Mouse (Mus musculus) embryo, embryonic 10.5 days (tissue): ENCODE measurements around the gene Lrrc57.

Experiments used
- DNase-seq: peaks from one replicate; pipeline ENCODE4 v3.0.0-alpha.2; 2015; ENCODE audit warnings: low spot score

Gene Lrrc57

DNA sequence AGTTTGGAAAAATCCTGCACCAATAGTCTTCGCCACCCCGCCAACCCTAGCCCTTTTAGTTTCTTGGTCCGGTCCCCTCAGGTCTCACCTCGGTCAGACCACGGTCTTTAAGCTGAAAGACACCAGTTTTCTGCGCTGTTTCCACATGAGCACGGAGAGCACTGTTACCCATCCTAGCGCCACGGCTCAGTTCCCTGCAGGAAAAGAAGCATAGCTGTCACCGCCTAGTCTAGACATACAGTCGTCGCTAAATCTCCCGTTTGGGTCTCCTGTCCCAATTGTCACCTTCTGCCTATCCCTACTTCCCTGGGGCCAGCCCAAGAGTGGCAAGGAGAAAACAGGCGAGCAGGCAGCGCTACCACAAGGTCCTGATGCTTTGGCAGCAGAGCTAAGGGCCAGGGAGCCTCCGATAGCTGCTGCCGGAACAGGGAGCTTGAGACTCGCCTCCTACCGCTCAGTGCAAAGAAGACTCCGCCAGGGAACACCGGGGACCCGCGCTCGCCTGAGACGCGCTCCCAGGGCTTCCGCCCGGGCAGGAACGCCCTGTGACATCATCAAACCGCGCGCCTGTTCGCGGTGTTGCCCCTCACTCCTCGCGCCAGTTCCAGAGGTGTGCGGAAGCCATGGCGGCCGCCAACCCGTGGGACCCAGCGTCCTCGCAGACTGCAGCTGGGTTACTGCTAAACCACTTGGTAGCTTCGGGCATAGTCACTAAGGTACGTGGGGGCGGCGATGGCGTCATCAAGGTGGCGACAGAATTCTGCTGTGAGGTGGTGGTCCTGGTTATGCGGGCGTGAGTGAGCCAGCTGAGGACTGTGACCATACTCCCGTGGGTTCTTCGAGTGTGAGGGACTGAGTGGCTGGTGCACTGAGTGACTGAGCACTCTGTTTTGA is at the start of gene Lrrc57, which contains the start of gene Haus2:
Lrrc57 (minus strand) TSS at position 691 of the 894 bp plus-strand sequence.
Haus2 (plus strand) TSS at position 554 of the 894 bp plus-strand sequence.
- peak; percentile 93 for DNase-seq

DNA sequence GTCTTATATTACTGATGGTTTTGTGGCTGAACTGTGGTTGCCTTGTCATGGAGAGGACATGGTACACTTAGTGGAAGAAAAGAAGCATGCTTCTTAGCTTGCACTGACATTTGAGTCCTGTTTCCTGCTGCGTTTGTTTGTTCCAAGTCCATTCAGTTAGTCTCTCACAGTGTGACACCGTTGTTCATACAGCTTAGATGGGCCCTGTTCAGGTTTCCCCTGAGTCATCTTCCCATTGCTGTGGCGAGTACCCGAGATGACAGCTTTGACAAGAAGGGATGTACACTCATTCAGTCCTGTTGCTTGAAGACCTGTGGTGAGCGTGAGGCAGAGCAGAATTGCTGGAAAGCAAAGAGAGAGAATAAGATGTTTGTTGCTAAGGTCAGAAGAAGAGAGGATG is 49.2 kb upstream of the Lrrc57 start:
- DNase-seq, result no peak

DNA sequence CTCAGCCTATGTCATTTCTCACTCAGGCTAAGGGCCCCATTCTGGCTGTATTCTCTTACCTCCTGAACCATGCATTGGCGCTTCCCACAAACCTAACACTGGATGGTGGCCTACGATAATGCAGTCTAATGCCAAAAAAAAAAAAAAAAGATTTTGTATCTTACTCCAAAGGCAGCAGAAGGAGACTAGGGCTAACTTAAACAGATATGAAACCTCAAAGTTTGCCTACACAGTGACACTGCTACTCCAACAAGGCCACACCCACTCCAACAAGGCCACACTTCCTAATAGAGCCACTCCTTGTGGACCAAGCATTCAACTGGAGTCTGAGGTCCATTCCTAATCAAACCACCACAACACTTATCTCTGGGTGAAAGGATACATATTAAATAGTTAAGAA is 47.4 kb upstream of the Lrrc57 start:
- DNase-seq, result no peak

DNA sequence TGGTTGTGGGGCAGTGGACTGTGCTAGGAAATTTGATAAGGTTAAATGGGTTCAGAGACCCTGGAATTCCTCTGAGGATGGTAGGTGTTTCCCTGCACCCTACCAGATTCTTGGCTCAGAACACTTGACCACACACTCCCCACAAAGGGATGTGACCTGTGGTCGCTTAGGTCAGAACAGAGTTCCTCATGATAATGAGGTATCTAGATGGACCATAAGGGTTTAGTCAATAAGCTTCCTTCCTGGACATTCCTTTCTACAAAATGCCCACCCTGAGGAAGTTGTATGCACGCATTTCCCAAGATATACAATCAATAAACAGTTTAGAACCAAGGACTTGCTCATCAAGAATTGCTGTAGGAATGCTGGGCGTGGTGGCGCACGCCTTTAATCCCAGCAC is 46.6 kb upstream of the Lrrc57 start:
- DNase-seq, result no peak

DNA sequence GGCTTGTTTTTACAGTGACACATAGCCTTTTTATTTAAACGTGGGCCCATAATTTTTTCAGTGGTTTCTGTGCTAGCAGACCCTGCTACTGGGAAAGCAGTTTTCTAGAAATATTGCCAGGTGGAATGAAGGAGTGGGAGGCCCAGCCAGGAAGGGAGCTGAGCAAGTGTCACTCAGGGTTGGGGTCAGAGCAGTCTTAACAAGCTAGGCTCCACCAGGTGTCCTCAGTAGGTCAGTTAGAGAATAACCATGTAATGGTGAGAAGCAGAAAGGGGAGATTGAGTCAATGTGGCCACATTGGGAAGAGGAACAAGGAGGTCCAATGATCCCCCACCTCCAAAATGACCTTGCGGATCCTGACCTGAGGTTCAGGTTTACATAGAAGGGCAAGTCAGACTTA is 45.4 kb upstream of the Lrrc57 start:
- DNase-seq, result no peak

DNA sequence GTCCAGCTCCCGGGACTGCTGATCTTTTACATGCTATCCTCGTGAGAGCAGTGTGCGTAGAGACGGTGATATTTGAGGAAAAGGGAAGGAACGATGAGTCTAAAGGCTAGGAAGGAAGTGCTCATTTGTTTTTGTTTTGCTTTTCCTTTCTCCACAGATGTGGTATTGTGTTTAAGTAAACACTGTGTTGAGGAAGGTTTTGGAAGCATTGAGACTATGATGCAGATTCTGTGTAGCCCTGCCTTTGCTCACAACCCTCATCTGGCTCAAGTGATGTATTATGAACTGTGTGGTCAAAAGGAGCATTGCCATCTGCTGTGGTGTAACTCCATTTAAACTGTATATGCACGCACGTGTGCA is 43.6 kb upstream of the Lrrc57 start:
- no peak for DNase-seq

DNA sequence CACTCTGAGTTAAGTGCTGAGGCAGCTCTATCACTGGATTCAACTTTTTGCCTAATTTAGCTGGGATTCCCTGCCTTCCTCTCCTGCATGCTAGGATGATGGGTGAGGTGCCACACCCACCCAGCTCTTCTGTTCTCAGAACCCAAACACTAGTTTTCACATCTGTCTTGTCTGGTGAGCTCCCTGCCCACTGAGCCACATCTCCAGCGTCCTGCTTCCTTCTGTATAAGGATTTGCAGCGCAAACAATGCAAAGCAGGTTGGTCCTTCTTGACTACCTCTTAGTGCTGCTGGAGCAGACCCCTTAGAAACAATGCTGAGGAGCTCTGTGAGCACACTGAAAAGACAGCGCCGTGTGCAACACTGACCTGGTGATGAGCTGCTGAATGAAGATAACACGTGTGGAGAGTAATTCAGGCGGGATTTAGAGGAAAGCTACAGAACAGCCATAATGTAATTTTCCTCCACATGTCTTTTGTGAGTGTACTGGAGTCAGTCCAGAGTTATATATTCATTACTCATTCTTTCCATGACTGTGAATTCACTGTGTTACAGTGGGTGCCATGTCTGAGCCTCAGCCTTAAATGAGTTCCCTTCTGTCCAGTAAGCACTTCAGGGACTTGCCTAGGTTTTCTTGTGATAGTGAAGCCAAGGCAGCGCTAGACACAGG is 43.1 kb upstream of the Lrrc57 start:
- DNase-seq, result no peak

DNA sequence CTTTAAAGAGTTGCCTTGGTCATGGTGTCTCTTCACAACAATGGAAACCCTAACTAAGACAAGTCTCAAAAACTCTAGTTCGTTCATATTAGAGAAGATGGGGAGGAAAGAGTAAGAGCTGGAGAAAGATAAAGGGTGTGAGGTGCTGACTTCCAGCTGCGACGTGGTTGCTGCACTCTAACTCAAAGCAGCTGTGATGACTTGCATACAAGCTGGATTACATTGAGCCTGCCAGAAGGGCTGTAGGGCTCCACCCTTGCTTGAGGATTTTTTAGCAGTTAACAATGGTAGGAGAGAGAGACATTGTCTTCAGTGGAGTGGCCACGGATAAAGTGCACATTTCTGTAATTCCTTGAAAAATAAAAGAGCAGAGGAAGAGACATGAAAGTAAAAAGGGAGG is 37.5 kb upstream of the Lrrc57 start:
- DNase-seq, result no peak

DNA sequence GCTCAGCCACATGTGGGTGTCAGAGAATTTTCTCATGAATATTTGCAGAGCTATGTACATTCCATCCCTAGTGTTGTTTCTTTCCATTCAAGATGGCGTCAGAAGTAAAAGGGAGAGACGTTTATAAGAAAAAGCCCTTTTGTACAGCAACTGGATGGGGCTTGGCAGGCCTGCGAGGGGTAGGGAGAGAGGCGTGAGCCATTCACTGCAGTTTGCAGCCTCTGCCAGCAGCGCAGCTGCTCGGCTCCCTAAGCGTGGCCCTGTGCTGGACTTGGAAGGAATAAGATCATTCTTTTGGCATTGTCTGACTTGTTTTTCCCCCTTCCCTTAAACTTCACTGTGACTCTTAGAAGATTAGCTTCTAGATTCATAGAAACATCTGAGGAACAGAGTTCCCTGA is 34.5 kb upstream of the Lrrc57 start:
- DNase-seq, result no peak

DNA sequence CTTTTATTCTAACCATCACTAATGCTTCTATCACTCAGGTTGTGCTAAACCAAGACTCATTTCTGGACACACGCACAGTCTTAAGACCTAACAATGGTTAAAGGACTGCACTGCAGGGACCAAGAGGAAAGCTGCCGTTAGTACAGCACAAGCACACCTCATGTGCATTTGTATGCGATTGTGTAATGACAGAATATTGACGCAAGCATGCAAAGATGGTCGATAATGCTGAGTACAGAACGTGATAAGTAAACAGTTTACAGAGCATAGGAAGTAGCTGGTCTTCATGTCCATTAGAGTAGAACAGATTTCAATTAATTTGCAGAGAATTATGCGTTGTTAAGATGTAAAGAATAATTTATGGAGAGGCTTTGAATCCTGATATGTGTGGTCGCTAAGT is 31.5 kb upstream of the Lrrc57 start:
- no peak for DNase-seq

DNA sequence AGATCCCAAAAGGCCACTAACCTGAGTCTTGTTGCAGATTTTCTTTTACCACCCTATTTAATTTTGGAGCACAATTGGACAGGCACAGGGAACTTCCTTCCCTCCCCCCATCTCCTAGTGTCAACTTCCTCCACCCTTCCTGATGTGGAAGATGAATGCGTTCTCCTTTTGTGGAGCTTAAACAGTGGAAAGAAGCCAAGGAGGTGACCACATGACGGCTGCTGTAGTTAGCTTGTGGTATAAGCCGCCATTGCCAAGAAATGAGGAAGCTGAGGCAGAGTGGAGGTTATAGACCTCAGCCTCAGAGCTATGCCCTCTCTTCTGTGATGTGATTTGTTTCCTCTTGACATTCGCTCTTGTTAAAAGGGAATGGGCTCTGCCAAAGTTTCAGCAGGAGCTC is 22.6 kb upstream of the Lrrc57 start:
- no peak for DNase-seq

DNA sequence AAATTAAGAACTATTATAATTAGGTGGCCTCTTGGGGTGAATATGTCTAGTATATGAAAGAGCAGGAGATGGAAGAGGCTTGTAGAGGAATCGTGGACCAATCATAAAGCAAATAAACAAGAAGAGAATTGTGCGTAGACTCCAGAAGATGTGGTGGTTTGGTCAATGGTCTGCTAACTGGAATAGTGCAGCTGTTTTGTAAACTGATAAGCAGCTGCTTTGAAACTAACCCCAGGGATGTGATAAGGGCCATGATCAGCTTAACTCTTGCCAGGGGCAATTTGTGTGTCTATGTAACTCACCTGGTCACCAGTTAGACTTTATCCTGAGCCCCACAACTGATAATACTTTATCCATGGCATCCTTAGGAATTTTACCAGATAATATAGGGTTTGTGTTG is 22.2 kb upstream of the Lrrc57 start:
- no peak for DNase-seq

DNA sequence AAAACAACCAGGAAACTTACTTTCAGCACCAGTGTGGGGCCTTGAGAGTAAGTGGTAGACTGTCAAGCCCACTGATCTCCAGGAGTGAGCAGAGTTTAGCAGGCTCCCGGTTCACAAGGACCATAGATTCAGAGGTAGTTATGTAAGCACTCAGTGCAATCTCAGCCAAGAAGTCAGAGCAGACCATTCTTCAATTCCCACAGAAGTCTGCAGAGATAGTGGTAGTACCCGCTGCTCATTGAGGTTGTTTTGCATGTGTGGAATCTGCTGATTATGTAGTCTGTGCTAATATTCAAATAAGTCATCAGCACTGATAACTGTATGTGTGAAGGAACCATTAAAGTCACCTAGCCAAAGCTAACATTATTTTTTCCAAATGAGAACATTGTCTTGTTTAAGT is 21.3 kb upstream of the Lrrc57 start:
- DNase-seq, result no peak

DNA sequence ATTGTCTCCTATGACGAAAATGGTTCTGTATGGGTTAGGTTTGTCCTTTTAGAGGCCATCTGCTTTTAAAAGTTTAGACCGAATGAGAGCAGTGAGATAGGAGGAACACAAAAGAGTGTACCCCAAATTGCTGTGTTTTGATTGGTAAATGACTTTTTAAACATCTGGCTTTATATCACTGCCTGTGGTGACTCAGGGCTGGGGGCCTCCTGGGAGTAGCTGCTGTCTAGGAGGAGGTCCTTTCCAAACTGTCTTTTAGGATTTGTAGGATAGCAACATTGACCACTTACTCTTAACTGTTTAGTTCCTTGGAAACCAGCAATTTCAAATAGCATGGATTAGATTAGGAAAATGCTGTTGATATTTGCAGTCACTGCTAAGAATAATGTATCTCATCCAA is 20.9 kb upstream of the Lrrc57 start:
- DNase-seq, result no peak

DNA sequence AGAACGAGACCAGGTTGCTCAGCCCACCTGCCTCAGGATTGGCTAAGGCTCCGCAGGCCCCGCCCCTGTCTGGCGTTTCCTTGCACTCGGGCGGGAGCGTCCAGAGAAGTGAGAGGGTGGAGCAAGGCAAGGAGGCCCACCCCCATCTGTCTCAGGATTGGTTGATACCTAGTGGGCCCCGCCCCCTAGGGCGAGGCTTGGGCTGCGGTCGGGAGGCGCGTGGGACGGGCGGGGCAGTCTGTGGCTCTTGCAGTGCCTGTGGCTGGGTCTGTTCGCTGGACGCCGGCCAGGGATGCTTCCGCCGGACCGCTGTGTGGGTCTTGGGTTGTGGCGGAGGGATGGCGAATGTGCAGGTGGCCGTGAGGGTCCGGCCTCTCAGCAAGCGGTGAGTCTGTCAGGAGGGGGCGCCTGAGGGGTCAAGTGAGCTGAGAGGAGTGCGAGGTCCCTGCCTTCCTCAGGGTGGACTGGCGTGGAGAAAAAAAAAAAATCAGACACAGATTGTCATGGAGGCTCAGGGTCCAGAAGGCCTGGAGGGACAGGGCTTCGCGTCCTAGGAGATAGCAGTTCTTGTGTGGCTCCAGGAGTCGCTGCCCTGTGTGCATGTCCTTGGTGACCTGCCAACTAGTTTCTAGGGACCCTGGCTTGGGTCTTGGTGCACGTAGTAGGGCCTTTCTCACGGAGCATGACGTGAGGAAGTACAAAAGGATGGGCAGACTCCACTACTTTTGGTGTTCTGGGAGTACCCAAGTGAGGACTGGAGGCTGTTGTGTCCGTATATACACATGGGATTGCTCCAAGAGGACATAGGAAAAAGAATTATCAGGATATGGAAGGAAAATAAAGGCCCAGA is 19.8 kb upstream of the Lrrc57 start, which contains the start of gene Stard9:
Stard9 (plus strand) TSS at position 236 of the 850 bp plus-strand sequence.
- DNase-seq, result peak; percentile 100

DNA sequence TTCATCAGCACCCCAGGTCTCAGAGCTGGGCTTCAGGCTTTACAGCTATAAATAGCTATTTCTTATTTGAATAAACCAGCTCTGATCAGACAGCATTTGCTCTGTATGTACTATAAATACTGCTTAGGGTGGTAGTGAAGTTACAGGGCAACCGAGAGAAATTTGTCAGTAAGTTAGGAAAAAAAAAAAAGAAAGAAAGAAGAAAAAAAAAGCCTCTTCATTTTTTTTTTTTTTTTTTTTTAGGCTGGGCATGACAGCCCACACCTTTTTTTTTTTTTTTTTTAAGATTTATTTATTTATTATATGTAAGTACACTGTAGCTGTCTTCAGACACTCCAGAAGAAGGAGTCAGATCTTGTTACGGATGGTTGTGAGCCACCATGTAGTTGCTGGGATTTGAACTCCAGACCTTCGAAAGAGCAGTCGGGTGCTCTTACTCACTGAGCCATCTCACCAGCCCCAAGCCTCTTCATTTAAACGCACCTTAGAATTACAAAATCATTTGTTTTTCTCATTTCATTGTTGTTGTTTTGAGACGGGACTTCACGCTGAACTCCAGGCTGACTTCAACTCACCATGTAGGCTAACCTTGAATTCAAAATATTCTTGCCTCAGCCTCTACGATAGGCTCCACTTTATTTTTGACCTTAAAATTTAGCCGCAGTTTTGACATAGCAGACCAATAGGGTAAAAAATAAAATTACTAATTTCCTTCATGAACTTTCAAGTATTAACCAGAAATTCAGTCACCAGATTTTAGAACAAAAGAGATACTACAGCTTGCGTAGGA is 19.0 kb upstream of the Lrrc57 start:
- peak; percentile 3 for DNase-seq

DNA sequence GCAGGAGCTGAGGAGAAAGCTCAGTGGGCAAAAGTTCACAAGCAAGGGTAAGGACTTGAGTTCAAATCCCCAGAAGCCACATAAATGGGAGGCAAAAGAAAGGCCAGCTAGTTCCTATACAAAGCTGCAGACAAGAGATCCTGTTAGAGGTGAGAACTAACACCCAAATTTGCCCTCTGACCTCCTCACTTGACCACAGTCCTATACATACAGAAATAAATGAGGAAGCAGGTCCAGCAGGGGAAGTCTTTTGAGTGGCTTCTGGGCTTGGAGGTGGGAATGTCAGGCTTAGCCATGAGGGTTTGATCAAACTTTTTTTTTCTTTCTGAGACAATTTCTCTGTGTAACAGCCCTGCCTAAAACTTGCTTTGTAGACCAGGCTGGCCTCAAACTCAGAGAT is 13.6 kb upstream of the Lrrc57 start:
- DNase-seq, result no peak

DNA sequence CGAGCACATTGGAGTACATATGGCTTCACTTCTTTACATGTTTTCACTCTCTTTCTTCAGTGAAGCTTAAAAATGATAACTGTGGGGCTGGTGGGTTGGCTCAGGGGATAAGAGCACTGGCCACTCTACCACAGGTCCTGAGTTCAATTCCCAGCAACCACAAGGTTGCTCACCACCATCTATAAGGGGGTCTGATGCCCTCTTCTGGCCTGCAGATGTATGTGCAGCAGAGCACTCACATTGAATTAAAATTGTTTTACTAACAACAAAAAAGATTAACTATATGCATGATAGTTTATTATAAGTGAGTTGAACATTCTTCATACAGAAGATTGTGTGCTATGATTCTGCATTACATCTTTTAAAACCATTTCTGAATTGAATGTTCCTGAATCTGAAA is 10.2 kb upstream of the Lrrc57 start:
- DNase-seq, result no peak

DNA sequence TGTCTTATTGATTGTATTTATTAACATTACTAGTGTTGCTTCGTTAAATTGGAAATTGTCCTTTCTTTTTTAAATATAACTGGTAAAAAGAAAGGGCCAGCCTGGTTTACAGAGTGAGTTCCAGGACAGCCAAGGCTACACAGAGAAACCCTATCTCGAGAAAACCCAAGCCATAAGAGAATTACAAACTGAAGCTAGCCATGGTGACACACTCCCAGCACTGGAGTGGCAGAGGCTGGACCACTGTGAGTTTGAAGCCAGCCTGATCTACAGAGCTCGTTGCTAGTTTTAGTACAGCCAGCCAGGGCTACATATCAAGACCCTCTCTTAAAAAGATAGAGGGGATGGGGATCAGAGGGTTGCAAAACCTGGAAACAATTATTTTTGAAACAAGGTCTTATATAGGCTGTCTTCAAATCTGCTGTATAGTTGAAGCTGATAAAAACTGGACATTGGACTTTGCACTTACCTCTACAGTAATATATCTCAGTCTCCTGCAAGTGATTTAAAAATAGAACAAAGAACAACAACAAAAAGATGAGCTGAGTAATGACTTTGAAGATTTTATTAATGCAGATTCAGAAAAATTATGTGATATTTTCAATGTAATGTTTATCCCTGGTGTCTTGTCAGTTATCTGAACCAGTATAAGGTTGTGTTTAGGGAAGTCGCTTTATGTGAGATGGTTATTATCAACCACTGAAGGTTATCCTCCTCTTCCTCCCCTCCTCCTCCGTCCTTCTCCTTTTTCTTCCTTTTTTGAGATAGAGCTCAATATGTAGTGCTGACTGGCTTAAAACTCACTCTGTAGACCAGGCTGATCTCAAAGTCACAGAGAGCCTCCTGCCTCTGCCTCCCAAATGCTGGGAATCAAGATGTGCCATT is 7.2 kb upstream of the Lrrc57 start:
- DNase-seq, result no peak

DNA sequence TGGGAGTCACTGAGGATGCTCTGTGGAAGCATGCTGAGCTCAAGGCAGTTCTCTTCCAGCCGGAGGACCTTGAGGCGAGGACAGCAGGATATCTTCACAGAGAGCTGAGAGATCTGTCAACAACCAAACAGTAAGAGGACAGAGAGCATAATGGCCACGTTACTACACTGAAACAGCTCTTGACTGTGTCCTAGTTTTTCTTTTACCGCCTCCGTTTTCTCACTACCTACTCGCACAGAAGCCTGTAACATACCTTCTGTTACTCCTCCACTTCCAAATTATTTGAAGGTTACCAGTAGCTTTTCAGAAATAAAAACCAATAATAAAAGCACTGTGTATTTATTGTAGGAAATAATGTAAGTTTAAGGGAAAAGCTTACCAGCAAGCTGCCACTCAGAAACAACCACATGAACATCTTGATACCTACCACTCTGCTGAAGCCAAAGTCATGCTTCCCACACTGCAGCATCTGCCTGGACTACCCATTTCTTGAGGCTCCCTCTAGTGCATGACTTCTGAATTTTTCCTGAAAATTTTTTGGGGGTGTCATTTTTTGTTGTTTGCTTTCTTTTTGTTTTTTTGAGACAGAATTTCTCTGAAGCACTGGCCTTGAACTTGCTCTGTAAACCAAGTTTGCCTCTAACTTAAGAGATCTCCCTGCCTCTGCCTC is 3.2 kb downstream of the Lrrc57 start:
- no peak for DNase-seq
